Mouse (Mus musculus) spleen, adult 2 months (tissue): ENCODE measurements around the gene 6430548M08Rik.

Experiments used
- CTCF ChIP-seq: fragments of 200-500 bp; IDR thresholded peaks from 2 replicates; pipeline ENCODE4 v1.5.1; 2011; ENCODE audit warnings: mild to moderate bottlenecking, inconsistent platforms; ENCODE audit not compliant: insufficient read depth, insufficient read length, insufficient replicate concordance; ENCODE audit errors: extremely low read depth
- POLR2A ChIP-seq: fragments of 200-500 bp; IDR thresholded peaks from 2 replicates; pipeline ENCODE4 v1.6.1; 2011; ENCODE audit warnings: low read depth, low read length, inconsistent platforms

- TF ChIP-seq CTCF, result no peak
- TF ChIP-seq POLR2A, result no peak
Measured at GRCm38 (mm10) chr8:120119931-120120330, 6.0 kb downstream of the 6430548M08Rik start.
